Mouse (Mus musculus): ENCODE measurements at regions not wholly inside any gene's neighbourhood (a gene's known extent, or its start where the extent isn't known, plus 50 kb on each side); places are given as distances from the start of the nearest gene placed in this dataset.
A peak's percentile ranks its signal among the peaks of the same experiment; 100 is the strongest.

- ATAC-seq (ENCODE audit: insufficient number of reproducible peaks, low FRiP score, low TSS enrichment) = no peak
These were observed 85.9 kb upstream of the Sfswap start for GRCm38 (mm10) chr5:129414960-129415706.

GRCm38 (mm10) chr5:129416425-129416824 lies 84.6 kb upstream of the Sfswap start:
- 0 out of 2 replicates have a peak, but pooled peaks have one; percentile 76 for ATAC-seq (ENCODE audit: insufficient number of reproducible peaks, low FRiP score, low TSS enrichment)

GRCm38 (mm10) chr5:129417516-129417915 lies 83.5 kb upstream of the Sfswap start:
- ATAC-seq (ENCODE audit: insufficient number of reproducible peaks, low FRiP score, low TSS enrichment) = no peak

GRCm38 (mm10) chr5:129420981-129421380 lies 80.0 kb upstream of the Sfswap start:
- no peak for ATAC-seq (ENCODE audit: insufficient number of reproducible peaks, low FRiP score, low TSS enrichment)

GRCm38 (mm10) chr5:129429897-129430296 lies 71.1 kb upstream of the Sfswap start:
- ATAC-seq (ENCODE audit: insufficient number of reproducible peaks, low FRiP score, low TSS enrichment) = no peak

- no peak for ATAC-seq (ENCODE audit: insufficient number of reproducible peaks, low FRiP score, low TSS enrichment)
These were observed 70.7 kb upstream of the Sfswap start for GRCm38 (mm10) chr5:129430330-129430729.

- ATAC-seq (ENCODE audit: insufficient number of reproducible peaks, low FRiP score, low TSS enrichment) = no peak
These were observed 51.0 kb upstream of the Sfswap start for GRCm38 (mm10) chr5:129449931-129450573.
